Mouse (Mus musculus) neural tube, embryonic 15.5 days (tissue): ENCODE measurements at regions not wholly inside any gene's neighbourhood (a gene's known extent, or its start where the extent isn't known, plus 50 kb on each side); places are given as distances from the start of the nearest gene placed in this dataset.
A peak's percentile ranks its signal among the peaks of the same experiment; 100 is the strongest.

ENCODE experiments used
- ATAC-seq: fragments of 200-750 bp; cut with Nextera tagmentation; 2 replicates; pipeline ENCODE4 v1.8.0; 2017; ENCODE audit warnings: mild to moderate bottlenecking, moderate TSS enrichment, moderate library complexity; ENCODE audit not compliant: low FRiP score
- H3K27ac ChIP-seq: fragments of 300-500 bp; sonication (generic); replicated peaks from 2 replicates; pipeline ENCODE4 v1.5.1; 2015; ENCODE audit warnings: mild to moderate bottlenecking, inconsistent platforms
- H3K27me3 ChIP-seq: fragments of 300-500 bp; sonication (generic); replicated peaks from 2 replicates; pipeline ENCODE4 v1.6.1; 2015; ENCODE audit warnings: inconsistent platforms
- H3K36me3 ChIP-seq: fragments of 300-500 bp; sonication (generic); 2 replicates; pipeline ENCODE4 v1.6.1; 2015; ENCODE audit warnings: inconsistent platforms
- H3K4me1 ChIP-seq: fragments of 300-500 bp; sonication (generic); 2 replicates; pipeline ENCODE4 v1.6.1; 2015; ENCODE audit warnings: inconsistent platforms
- H3K4me2 ChIP-seq: fragments of 300-500 bp; sonication (generic); 2 replicates; pipeline ENCODE4 v1.6.1; 2015; ENCODE audit warnings: inconsistent platforms, mild to moderate bottlenecking, moderate library complexity
- H3K4me3 ChIP-seq: fragments of 300-500 bp; sonication (generic); replicated peaks from 2 replicates; pipeline ENCODE4 v1.5.1; 2015; ENCODE audit warnings: mild to moderate bottlenecking, inconsistent platforms
- H3K9ac ChIP-seq: fragments of 300-500 bp; sonication (generic); replicated peaks from 2 replicates; pipeline ENCODE4 v1.6.1; 2015; ENCODE audit warnings: mild to moderate bottlenecking, inconsistent platforms
- H3K9me3 ChIP-seq: fragments of 300-500 bp; sonication (generic); replicated peaks from 2 replicates; pipeline ENCODE4 v1.6.1; 2016; ENCODE audit warnings: inconsistent platforms
- WGBS: fragments of 180-500 bp; shearing (Covaris S2); methylation state at CpG from one replicate; pipeline ENCODE4 v1.1.7; 2015; ENCODE audit warnings: mixed read lengths; 5-methylcytosine and 5-hydroxymethylcytosine counted together

DNA sequence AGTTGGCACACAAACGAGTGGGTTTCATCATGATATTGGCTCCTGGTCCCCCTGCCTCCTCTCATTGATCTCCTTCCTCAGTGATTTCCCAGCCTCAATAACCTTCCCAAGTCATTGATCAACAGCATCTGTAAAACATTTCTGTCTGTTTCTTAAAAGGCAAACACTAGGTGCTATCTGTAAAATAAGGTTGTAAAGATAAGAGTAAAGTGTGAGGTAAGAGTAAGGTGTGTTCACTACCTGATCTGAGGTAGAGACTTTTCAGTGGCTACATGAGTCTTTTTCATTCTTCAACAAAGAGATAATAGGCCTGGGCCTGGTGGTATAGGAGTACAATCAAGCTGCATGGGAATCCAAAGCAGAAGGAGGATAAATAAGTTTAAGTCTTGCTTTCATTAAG lies 55.7 kb downstream of the Plk2 start:
- no peaks in the 10 kb centered on the region for H3K4me1 ChIP-seq
- no peak overlapping the region for H3K27ac ChIP-seq
- H3K4me3 ChIP-seq = no peak overlapping the region
- no peaks in the 10 kb centered on the region for H3K27me3 ChIP-seq
- no peak for ATAC-seq
- no peaks in the 10 kb centered on the region for H3K9me3 ChIP-seq
- H3K4me2 ChIP-seq = no peak overlapping the region
- WGBS = 63% methylated on average over 1 of the region's 1 CpGs
- H3K36me3 ChIP-seq = no peaks in the 10 kb centered on the region
- H3K9ac ChIP-seq = no peak overlapping the region

DNA sequence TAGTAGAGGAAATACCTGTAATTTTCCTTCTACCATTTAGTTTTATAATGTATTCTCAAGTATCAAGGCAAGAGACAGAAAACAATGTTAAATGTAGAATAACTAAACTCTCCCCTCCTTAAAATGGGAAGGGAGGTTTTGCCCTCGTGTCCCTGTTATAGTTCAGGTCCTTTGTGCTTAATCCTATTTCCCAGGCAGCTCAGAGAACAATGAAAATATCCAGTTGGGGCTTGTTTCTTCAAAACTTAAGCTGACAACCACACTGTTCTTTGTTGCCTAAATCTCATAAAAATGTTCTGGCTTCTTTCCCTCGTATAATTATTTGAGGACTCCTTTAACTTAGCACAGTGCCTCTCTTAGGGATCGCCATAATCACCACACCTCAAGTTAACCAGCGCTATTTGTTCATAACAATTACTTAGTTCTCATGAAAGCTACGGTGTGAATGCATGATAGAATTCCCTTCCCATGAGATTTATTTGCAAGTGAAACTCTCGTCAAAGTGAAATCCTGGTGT lies 57.2 kb downstream of the Plk2 start:
- H3K36me3 ChIP-seq = no peaks in the 10 kb centered on the region
- no peak for ATAC-seq
- 66% methylated on average over 6 of the region's 6 CpGs for WGBS
- H3K27ac ChIP-seq = no peak overlapping the region
- no peaks in the 10 kb centered on the region for H3K27me3 ChIP-seq
- no peaks in the 10 kb centered on the region for H3K4me1 ChIP-seq
- no peak overlapping the region for H3K9ac ChIP-seq
- H3K9me3 ChIP-seq = no peaks in the 10 kb centered on the region
- no peak overlapping the region for H3K4me2 ChIP-seq
- no peak overlapping the region for H3K4me3 ChIP-seq

DNA sequence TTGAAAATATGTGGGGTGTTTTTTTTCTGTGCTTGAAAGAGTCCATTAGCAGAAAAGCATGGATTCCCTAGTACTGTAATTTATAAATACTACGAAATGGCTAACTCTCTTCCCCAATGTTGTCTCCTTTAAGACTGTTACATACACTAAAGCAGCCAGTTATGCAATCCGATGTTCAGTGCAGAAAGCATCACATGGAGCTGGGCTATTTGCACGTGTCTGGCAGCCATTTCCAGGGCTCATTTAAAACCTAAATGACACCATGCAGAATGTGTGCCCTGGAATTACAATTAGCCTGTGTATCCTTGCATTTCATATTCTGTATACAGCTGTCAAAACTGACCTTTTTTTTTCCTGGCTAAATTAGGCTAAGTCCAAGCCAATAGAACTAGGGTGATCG lies 60.2 kb downstream of the Plk2 start:
- 57% methylated on average over 4 of the region's 4 CpGs for WGBS
- H3K4me2 ChIP-seq = no peak overlapping the region
- H3K36me3 ChIP-seq = no peaks in the 10 kb centered on the region
- H3K9ac ChIP-seq = no peak overlapping the region
- no peak overlapping the region for H3K27ac ChIP-seq
- no peaks in the 10 kb centered on the region for H3K9me3 ChIP-seq
- H3K4me3 ChIP-seq = no peak overlapping the region
- H3K4me1 ChIP-seq = no peaks in the 10 kb centered on the region
- no peaks in the 10 kb centered on the region for H3K27me3 ChIP-seq
- ATAC-seq = no peak

DNA sequence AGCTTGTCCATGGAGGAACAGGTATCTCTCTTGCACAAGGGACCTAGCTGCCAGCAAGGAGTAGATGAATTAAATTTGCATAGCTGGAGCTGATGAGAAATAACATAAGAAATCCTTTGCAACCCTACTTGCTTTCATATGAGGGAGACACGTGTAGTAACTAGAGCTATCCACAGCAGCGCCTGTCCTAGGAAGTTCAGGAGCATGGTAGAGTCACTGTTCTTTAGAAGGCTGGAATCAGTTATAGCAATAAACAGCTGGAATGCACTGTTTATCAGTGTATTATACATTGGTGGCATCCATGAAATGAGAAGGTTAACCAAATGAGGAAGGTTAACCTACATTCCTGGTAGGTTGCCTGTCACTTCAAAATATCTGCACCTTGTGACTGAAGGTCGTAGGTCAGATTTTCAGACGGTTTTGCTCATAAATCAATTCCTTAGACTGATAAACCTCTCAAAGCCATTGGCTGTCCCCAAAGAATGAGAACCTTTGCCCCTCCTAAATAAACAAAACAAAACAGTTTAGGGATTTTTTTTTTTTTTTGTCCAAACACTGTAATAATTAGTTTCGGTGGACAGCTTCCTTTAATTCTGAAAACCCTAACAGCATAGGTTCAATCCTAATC lies 60.8 kb downstream of the Plk2 start:
- Histone ChIP-seq H3K27me3 (no peaks in the 10 kb centered on the region), H3K36me3 (no peaks in the 10 kb centered on the region), H3K4me3 (no peak overlapping the region), H3K4me2 (no peak overlapping the region), H3K4me1 (no peaks in the 10 kb centered on the region), H3K9me3 (no peaks in the 10 kb centered on the region), H3K9ac (no peak overlapping the region), H3K27ac (no peak overlapping the region)
- ATAC-seq = no peak
- WGBS = 81% methylated on average over 5 of the region's 5 CpGs

DNA sequence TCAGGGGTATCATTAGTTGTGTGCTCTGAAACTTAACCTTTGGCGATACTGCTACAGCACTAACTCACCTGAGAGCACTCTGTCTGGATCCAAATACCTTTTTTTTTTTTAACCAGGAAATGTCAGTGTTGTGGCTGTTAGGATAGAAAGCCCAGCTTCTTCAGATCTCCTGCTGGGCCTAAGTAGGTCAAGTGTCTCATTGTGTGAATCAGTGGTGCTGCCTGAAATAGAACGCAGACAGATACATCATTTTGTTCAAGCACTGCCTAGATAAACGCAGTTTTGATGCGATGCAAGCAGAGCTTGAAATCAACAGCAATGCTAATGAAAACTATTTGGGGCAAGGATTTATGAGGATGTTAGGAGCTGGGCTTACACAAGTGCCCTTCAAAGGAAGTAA lies 63.9 kb downstream of the Plk2 start:
- Histone ChIP-seq H3K27ac (no peak overlapping the region), H3K4me3 (no peak overlapping the region), H3K9me3 (no peaks in the 10 kb centered on the region), H3K9ac (no peak overlapping the region), H3K27me3 (no peaks in the 10 kb centered on the region), H3K4me1 (peaks cover 10% of the 10 kb centered on the region), H3K36me3 (no peaks in the 10 kb centered on the region), H3K4me2 (no peak overlapping the region)
- 68% methylated on average over 4 of the region's 4 CpGs for WGBS
- ATAC-seq = no peak

DNA sequence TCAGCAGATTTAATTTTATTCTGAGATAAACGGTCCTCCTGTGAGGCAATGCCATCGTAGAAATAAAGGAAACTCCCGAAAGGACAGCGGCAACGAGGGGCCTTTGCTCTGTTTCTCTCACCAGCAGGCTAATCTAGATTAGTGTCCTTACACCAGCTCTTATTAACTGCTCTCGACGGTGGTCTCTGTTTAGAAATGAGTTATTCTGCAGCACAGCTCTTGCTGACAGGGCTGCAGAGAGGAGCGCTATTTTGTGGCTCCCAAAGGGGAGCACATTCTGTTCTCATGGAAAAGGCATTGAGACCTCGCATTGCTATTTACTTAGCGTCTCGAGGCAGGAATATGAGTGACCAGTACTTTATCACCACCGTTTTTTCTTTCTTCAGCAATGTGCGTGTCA lies 66.7 kb downstream of the Plk2 start:
- no peaks in the 10 kb centered on the region for H3K27me3 ChIP-seq
- WGBS = 31% methylated on average over 13 of the region's 13 CpGs

DNA sequence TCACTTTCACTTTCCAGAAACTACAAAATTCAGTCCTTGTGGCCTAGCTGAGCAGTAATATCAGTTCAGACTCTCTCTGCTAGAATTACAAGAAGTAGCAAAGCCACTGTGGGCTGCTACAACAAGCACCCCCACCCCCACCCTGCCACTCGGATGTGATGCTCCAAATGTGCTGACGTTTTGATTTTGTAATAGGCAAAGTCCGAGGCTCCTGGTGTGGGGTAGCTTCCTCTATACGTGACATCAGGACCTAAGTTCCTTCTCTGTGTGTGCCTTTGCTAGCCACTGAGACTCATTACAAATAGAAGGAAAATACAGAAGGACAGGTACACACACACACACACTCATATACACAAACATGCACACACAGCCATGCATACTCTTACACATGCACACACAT lies 76.7 kb downstream of the Plk2 start:
- H3K9me3 ChIP-seq = no peaks in the 10 kb centered on the region
- no peak overlapping the region for H3K4me2 ChIP-seq
- no peak overlapping the region for H3K27ac ChIP-seq
- H3K9ac ChIP-seq = no peak overlapping the region
- no peak for ATAC-seq
- H3K4me1 ChIP-seq = no peaks in the 10 kb centered on the region
- no peaks in the 10 kb centered on the region for H3K36me3 ChIP-seq
- H3K27me3 ChIP-seq = no peaks in the 10 kb centered on the region
- H3K4me3 ChIP-seq = no peak overlapping the region
- 68% methylated on average over 4 of the region's 4 CpGs for WGBS

More for the DNA sequence above, 66.7 kb downstream of the Plk2 start:
- H3K4me3 ChIP-seq = no peak overlapping the region
- H3K36me3 ChIP-seq = no peaks in the 10 kb centered on the region
- H3K27ac ChIP-seq = no peak overlapping the region
- no peaks in the 10 kb centered on the region for H3K9me3 ChIP-seq
- H3K9ac ChIP-seq = no peak overlapping the region
- peaks cover 10% of the 10 kb centered on the region for H3K4me1 ChIP-seq
- H3K4me2 ChIP-seq = peak overlapping the region; percentile 2; the same call in 1 of the 2 replicates
- peak; percentile 55 for ATAC-seq

DNA sequence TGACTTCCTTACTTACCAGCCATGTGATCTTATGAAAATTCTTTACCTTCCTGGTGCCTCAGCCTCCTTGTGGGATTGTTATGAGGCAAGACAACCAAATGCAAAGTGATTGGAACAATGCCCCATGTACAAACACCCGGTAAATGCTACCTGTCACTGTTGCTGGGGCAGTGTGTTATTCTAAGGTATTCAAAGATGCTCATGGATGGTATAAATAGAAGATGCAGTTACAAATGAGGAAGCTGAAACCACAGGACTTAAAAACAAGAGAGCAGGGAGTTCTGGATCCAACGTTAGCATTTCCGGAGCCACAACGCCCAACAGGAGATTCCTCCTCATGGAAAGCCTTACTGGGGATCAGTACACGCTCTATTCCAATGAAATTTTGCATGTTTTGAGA lies 82.9 kb downstream of the Plk2 start:
- Histone ChIP-seq H3K27me3 (no peaks in the 10 kb centered on the region), H3K4me2 (no peak overlapping the region), H3K4me1 (no peaks in the 10 kb centered on the region), H3K27ac (no peak overlapping the region), H3K9ac (no peak overlapping the region), H3K9me3 (no peaks in the 10 kb centered on the region), H3K36me3 (no peaks in the 10 kb centered on the region), H3K4me3 (no peak overlapping the region)
- WGBS = 90% methylated on average over 5 of the region's 5 CpGs
- ATAC-seq = no peak

DNA sequence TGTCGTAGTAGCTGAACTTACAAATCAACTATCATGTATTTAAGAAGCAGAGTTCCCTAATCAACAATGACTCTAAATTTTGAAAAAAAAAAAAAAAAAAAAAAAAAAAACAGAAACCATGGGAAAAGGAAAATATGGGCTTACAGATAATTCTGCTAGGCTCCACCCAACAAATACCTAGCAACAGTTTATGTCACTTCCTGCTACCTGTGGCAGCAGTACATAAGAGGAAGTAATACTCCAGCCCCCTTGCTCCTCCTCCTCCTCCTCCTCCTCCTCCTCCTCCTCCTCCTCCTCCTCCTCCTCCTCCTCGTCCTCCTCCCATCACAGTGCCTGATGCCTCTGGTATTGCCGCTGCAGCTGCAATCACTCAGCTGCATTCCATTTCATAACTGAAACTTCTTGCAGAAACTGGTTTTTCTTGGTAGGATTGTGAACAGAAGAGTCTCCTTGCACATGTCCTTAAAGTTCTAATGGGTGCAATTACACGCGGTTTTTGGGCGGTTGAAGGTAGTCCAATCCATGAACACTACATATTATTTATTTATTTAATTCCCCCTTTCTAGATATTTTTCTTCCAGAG lies 89.6 kb downstream of the Plk2 start:
- Histone ChIP-seq H3K4me1 (no peaks in the 10 kb centered on the region), H3K36me3 (no peaks in the 10 kb centered on the region), H3K9me3 (no peaks in the 10 kb centered on the region), H3K9ac (no peak overlapping the region), H3K27me3 (no peaks in the 10 kb centered on the region), H3K4me2 (no peak overlapping the region), H3K27ac (no peak overlapping the region), H3K4me3 (no peak overlapping the region)
- no peak for ATAC-seq
- WGBS = 93% methylated on average over 5 of the region's 6 CpGs

DNA sequence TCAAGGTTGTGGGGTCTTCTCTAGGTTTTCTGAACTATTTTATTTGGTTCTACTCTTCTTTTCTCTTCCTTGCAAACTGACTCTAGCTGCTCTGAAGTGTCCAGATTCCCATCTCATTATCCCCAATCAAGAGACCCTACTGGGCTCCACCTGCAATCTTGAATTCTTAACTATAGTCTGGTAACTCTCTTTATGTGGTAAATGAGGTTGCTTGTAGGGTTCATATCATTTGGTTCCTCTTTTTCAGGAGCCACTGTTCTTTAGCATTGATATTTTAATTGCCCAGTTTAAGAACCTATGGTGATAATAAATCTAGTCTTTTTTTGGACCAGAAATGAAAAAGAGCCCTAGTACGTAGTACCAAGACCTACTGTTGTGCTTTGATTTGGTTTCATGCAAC lies 90.7 kb downstream of the Plk2 start:
- Histone ChIP-seq H3K27me3 (no peaks in the 10 kb centered on the region), H3K27ac (no peak overlapping the region)

DNA sequence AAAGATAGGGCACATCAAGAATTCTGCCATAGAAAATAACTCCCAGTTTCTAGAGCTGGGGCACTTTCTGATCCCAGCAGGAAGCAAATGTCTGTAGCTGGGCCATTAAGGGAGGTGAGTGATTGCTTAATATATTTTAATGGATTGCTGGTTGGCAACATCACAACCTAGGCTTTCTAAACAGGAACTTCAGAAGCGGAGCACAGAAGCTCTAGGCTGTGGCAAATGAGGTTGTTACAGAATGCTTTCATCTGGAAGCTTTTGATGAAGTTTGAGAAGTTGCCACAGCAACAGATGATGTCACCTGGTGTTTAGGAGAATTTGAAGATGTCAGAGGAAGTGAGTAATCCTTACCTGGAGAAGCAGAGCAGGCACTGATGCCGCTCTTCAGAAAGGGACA lies 95.3 kb downstream of the Plk2 start:
- no peaks in the 10 kb centered on the region for H3K36me3 ChIP-seq
- WGBS = 70% methylated on average over 2 of the region's 2 CpGs

More for the DNA sequence above, 90.7 kb downstream of the Plk2 start:
- no peaks in the 10 kb centered on the region for H3K36me3 ChIP-seq
- H3K9me3 ChIP-seq = no peaks in the 10 kb centered on the region
- no peak overlapping the region for H3K4me3 ChIP-seq
- H3K9ac ChIP-seq = no peak overlapping the region
- ATAC-seq = no peak
- no peaks in the 10 kb centered on the region for H3K4me1 ChIP-seq
- H3K4me2 ChIP-seq = no peak overlapping the region
- WGBS = 94% methylated on average over 1 of the region's 1 CpGs

DNA sequence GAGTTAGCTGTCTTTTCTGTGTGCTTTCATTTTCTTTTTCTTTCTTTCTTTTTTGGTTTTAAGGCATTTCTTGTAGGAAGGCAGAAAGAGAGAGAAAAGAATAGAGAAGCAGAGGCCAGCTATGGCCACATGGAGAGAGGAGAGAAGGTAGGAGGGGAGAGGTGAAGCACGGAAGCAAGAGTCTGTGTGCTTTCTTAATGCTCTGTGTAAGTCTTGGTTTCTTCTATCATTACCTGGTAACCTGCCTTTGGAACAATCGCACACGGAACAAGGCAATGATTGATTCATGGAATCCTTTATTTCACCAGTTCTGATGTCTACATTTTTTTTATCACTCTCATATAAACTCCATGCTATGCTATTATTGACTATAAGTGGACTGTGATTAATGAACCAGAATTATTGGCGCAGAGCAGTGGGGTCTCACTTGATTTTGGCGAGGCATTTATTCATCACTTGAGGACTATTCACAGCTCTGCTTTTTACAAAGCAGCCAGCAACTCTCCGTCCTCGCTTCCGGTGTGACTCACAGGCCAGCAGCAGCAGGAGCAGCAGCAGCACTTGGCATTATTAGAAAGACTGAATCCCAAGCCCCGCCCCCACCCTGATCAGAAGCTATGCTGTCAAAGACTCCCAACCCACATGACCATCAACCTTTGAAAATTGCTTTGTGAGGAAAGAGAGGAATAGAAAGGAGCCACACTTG lies 97.6 kb downstream of the Plk2 start:
- no peaks in the 10 kb centered on the region for H3K27me3 ChIP-seq
- no peak overlapping the region for H3K4me3 ChIP-seq
- H3K4me1 ChIP-seq = peaks cover 8% of the 10 kb centered on the region
- peak; percentile 84 for ATAC-seq
- H3K4me2 ChIP-seq = peak overlapping the region; percentile 20
- no peaks in the 10 kb centered on the region for H3K36me3 ChIP-seq
- H3K27ac ChIP-seq = no peak overlapping the region; the same call in 1 of the 2 replicates
- no peaks in the 10 kb centered on the region for H3K9me3 ChIP-seq
- H3K9ac ChIP-seq = no peak overlapping the region
- WGBS = 26% methylated on average over 9 of the region's 9 CpGs

More for the DNA sequence above, 95.3 kb downstream of the Plk2 start:
- ATAC-seq = no peak
- Histone ChIP-seq H3K4me1 (peaks cover 8% of the 10 kb centered on the region), H3K27me3 (no peaks in the 10 kb centered on the region), H3K9me3 (no peaks in the 10 kb centered on the region), H3K4me3 (no peak overlapping the region), H3K4me2 (no peak overlapping the region), H3K27ac (no peak overlapping the region), H3K9ac (no peak overlapping the region)
